Mouse (Mus musculus) WW6 (cell line): ENCODE measurements around the gene Zfp871.

Experiments used
- DNase-seq: peaks from one replicate; pipeline ENCODE4 v3.0.0-alpha.2; 2013; ENCODE audit warnings: low read depth, low spot score

Gene Zfp871

GRCm38 (mm10) chr17:32788094-32788559, at the start of gene Zfp871:
Zfp871 (minus strand) TSS chr17:32788287.
- DNase-seq, result peak; percentile 67

- no peak for DNase-seq
Observed at GRCm38 (mm10) chr17:32830418-32830782, 42.3 kb upstream of the Zfp871 start.

DNA sequence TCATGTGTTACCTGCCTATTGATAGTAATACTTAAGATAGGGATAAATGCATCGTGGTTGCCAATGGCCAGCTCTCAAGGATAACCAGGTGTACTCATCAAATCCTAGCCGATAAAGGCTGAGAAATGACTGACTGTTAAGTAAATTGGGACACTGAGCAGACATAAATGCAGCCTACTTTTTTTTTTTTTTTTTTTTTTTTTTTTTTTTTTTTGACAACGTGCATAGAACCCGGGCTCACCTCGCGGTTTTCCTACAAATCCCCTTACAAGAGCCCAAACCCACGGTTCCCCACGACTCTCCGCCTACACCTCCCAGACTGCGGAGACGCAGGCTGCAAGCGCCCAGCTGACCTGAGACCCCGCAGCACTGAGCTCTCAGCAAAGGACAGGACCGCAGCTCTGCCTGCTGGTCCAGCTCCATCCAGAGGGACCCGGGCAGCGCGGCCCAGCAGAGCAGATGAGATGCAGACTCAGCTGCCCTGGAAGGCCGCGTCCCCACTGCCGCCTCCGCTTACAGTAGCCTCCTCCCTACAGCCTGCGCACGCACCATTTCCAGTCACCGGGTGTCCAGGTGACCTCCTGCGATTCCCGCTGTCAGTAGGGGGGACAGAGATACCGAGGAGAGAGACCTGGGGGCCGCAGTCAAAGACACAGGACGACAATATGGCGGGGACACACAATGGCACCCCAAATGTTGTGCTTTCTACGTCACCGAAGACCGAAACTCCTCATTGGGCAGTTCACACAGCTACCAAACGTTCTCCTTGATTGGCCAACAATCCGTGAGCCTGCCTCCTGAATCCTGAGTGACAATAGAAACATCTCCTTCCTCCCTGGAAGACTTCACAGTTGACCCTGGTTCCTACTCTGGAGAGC, 41.7 kb upstream of the Zfp871 start, which contains the start of gene Zfp799:
Gene Zfp799, minus strand, starts transcription at position 722 of the 878 bp plus-strand sequence.
- DNase-seq, result peak; percentile 56

GRCm38 (mm10) chr17:32816074-32816784, 28.1 kb upstream of the Zfp871 start:
- DNase-seq, result no peak

DNA sequence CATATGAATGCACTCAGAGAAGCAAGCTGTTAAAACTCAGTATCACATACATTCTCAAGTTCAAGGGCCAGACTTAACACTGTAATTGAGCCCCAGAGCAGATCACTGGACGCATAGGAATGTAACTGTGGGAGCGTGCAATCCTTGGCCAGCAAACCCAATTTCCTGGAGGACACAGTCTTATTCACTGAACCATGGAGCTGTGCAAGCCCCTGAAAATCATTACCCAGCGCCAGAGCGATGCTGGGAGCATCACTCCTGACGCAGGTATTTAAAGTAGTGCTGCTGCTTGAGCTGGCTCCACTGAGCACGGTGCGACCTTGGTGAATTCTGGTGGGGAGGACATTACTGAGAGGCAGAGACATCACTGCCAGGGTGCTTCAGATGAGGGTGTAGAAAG, 26.0 kb upstream of the Zfp871 start:
- no peak for DNase-seq

DNA sequence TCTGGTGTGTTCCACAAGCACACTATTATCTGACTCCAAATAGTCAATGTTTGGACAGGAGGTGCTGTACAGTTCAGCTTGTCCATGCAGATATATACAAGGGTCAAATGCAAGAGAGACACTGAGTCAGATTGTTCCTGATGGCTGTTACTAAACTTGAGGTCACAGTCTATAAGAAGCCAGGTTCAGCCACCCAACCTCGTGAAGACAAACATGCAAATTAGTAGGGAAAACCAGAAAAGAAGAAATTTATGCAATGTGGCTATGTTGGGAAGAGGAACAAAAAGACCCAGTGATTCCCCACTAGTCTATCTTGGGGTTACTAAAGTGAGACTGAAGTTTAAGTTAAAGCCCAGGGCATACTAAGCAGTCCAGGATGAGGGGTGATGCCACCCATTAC, 22.6 kb upstream of the Zfp871 start:
- no peak for DNase-seq

DNA sequence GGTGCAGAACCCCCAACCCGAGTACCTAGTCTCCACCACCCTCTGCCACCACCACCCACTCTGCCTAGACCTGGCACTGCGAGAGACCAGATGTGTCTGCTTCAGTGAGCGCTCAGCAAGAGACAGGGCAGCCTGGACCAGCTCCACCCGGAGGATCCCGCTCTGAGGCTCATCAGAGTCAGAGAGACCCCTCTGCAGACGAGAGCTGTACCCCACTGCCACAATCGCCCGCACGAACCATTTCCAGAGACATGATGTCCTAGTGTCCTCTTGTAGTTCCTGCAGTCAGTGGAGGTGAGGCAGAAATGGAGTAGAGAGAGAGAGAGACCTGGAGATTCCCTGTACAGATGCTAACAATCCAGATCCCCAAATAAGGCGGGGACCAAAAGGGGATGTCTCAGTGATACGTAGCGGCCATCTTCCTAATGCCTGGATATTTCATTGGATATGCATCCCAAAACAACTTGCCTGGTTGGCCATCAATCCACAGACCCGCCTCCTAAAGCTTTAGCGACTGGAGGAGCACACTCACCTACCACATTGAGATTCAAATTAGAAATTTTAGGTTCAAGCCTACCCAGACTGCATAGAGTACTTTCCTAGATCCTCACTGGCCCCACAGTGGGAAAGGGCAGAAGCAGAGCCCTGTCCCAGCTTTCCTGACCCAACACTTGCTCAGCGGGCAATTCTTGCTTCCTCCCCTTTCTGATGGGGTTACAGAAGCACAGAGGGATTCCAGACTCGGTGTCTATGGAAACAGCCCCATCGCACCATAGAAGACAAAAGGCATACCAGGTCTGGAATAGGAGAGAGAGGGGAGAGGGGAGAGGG, 21.7 kb upstream of the Zfp871 start, which contains the start of gene Zfp811:
Gene Zfp811, minus strand, starts transcription at position 388 of the 831 bp plus-strand sequence.
- peak; percentile 63 for DNase-seq

GRCm38 (mm10) chr17:32808921-32809320, 20.8 kb upstream of the Zfp871 start:
- DNase-seq, result no peak

- no peak for DNase-seq
Observed at GRCm38 (mm10) chr17:32789244-32789643, 1.2 kb upstream of the Zfp871 start.

DNA sequence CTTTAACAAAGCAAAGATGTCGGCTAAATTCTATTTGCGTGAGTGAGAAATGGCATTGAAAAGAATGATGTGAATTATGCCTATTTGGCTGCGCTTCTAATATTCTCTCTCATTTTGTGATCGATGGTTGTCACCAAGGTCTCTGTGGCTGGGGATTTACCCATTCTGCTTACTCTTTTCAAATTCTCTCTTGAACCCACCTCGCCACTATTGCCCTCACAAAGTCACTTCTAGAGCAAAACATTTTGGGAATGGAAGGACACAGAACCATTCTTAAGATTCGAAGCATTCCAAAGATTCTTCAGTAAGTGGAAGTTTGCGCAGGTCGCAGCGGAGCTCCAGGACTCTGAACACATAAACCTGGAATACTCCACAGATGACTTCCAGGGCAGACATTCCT, 489 bp upstream of the Zfp871 start:
- no peak for DNase-seq

GRCm38 (mm10) chr17:32787436-32788093, 522 bp downstream of the Zfp871 start:
- DNase-seq, result peak; percentile 7

GRCm38 (mm10) chr17:32786944-32787343, 1.1 kb downstream of the Zfp871 start:
- no peak for DNase-seq

DNA sequence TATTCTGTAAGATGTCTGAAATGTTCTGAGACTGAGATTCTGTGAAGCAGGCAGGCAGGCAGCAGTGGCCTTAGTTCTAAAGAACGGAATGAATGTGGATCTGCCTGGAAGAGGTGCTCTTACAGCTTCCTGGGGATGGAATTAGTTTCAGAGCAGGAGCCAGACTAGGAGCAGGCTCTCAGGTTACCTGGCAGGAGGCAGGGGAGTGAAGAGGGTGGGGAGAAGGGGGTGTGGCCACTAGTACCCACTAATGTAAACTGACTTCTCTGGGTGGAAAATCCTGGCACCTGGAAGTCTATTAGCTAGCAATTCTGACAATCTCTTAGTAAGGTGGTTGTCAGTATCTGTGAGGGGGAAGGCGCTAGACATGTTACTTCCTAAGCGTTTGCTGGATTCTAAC, 2.4 kb downstream of the Zfp871 start:
- no peak for DNase-seq

- no peak for DNase-seq
Observed at GRCm38 (mm10) chr17:32777564-32777963, 10.5 kb downstream of the Zfp871 start.

DNA sequence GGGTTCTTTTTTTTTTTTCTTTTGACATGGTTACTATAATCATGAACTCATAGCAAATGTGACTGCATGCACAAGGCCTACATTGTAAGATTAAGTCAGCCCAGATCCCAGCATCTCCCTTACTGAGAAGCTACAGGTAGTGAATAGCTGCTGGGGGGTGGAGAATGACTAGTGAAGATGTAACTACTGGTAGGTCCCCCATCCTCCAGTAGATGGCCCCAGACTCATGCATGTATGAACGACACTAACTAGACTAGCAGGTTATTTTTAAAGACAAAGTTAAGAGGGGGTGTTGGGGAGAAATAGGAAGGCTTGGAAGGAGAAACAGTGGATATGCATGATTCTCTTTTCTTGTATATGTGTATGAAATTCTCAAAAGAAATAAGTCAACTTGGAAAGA, 16.9 kb downstream of the Zfp871 start:
- no peak for DNase-seq

GRCm38 (mm10) chr17:32766422-32766821, 21.7 kb downstream of the Zfp871 start:
- DNase-seq, result no peak

GRCm38 (mm10) chr17:32757331-32757730, 30.8 kb downstream of the Zfp871 start:
- peak; percentile 26 for DNase-seq

DNA sequence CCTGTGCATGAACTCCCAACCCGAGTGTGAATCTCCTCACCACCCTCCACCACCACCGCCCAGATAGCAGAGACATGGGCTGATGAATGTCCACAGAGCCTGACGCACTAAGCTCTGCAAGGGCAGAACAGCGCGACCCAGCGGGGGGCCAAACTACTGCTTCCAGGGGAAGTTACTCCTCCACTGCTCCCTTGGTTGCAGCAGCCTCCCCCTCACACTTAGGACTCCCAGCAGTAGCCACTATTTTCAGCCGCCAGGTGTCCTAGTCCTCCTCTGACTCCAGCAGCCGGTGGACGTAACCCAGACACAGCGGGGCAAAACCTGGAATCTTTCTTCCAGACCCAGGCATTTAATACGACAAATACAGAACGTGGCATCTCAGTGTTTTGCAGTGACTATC, 34.5 kb downstream of the Zfp871 start:
- DNase-seq, result peak; percentile 76

GRCm38 (mm10) chr17:32752813-32753360, 35.2 kb downstream of the Zfp871 start:
- no peak for DNase-seq

GRCm38 (mm10) chr17:32750611-32751010, 37.5 kb downstream of the Zfp871 start:
- DNase-seq, result peak; percentile 42

GRCm38 (mm10) chr17:32741057-32741456, 47.0 kb downstream of the Zfp871 start:
- no peak for DNase-seq
